Mouse (Mus musculus) forebrain, embryonic 16.5 days (tissue): ENCODE measurements at regions not wholly inside any gene's neighbourhood (a gene's known extent, or its start where the extent isn't known, plus 50 kb on each side); places are given as distances from the start of the nearest gene placed in this dataset.

Experiments
- ATAC-seq: fragments of 200-750 bp; cut with Nextera tagmentation; 2 replicates; pipeline ENCODE4 v1.8.0; 2017; ENCODE audit warnings: mild to moderate bottlenecking, moderate library complexity
- H3K27ac ChIP-seq: fragments of 300-500 bp; sonication (generic); 2 replicates; pipeline ENCODE4 v1.5.1; 2014; ENCODE audit warnings: low read length, control low read depth
- H3K27me3 ChIP-seq: fragments of 300-500 bp; sonication (generic); replicated peaks from 2 replicates; pipeline ENCODE4 v1.6.1; 2014; ENCODE audit warnings: low read length; ENCODE audit not compliant: control insufficient read depth, insufficient read depth
- H3K36me3 ChIP-seq: fragments of 300-500 bp; sonication (generic); 2 replicates; pipeline ENCODE4 v1.6.1; 2014; ENCODE audit not compliant: control insufficient read depth, insufficient read depth
- H3K4me1 ChIP-seq: fragments of 300-500 bp; sonication (generic); replicated peaks from 2 replicates; pipeline ENCODE4 v1.6.1; 2014; ENCODE audit warnings: low read length; ENCODE audit not compliant: control insufficient read depth, insufficient read depth
- H3K4me2 ChIP-seq: fragments of 300-500 bp; sonication (generic); 2 replicates; pipeline ENCODE4 v1.6.1; 2014; ENCODE audit warnings: mild to moderate bottlenecking, low read length, control low read depth
- H3K4me3 ChIP-seq: fragments of 300-500 bp; sonication (generic); replicated peaks from 2 replicates; pipeline ENCODE4 v1.5.1; 2014; ENCODE audit warnings: mild to moderate bottlenecking, low read length, control low read depth
- H3K9ac ChIP-seq: fragments of 300-500 bp; sonication (generic); replicated peaks from 2 replicates; pipeline ENCODE4 v1.6.1; 2014; ENCODE audit warnings: low read depth, low read length, control low read depth
- H3K9me3 ChIP-seq: fragments of 300-500 bp; sonication (generic); 2 replicates; pipeline ENCODE4 v1.6.1; 2016; ENCODE audit warnings: low read length; ENCODE audit not compliant: control insufficient read depth
- WGBS: fragments of 180-500 bp; shearing (Covaris S2); extraction: QIAGEN DNeasy Blood & Tissue Kit; methylation state at CpG from one replicate; pipeline ENCODE4 v1.1.7; 2014; 5-methylcytosine and 5-hydroxymethylcytosine counted together

DNA sequence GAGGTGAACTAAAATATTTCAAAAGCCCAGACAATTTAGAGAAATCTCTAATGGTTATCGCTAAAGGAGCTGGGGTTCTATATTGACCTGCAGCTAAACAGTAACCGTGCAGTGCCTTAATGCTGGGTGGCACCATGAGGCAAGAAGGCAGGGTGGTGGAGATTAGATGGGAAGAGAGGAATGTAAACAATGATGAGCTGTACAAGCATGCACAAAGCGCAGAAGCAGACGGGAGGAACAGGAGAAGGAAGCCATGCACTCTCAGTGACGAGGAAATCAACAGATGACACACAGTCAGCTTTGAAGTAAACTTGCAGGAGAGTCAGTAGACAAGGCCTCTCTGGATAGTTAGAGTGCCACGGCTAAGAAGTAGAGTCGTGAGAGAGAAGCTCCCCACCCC is 69.1 kb upstream of the Pgrmc2 start:
- Histone ChIP-seq H3K4me3 (no peak overlapping the region), H3K4me2 (no peak overlapping the region), H3K9me3 (no peaks in the 10 kb centered on the region), H3K9ac (no peak overlapping the region), H3K4me1 (no peaks in the 10 kb centered on the region), H3K27me3 (no peaks in the 10 kb centered on the region), H3K27ac (no peak overlapping the region), H3K36me3 (no peaks in the 10 kb centered on the region)
- ATAC-seq: no peak
- WGBS: 90% methylated on average over 7 of the region's 7 CpGs

DNA sequence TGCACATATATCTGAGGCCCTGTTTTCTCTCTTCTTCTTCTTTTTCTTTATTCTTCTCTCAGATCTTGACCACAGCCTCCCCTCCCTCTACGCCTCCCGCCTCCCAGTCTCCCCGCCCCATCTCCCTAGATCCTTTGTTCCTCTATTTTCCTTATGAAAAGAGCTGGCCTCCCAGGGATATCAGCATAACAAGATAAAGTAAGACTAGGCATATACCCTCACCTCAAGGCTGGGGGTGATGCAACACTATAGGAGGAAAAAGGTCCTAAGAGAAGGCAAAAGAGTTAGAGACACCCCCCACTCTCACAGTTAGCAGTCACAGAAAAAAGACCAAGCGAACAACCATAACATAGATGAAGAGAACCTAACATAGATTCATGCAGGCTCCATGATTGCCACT is 57.5 kb upstream of the Pgrmc2 start:
- H3K27me3 ChIP-seq: no peaks in the 10 kb centered on the region
- ATAC-seq: no peak
- no peak overlapping the region for H3K9ac ChIP-seq
- H3K36me3 ChIP-seq: no peaks in the 10 kb centered on the region
- H3K9me3 ChIP-seq: peaks cover 4% of the 10 kb centered on the region; the same call in 1 of the 2 replicates
- H3K4me3 ChIP-seq: no peak overlapping the region
- 91% methylated on average over 4 of the region's 4 CpGs for WGBS
- H3K4me1 ChIP-seq: no peaks in the 10 kb centered on the region
- no peak overlapping the region for H3K4me2 ChIP-seq
- H3K27ac ChIP-seq: no peak overlapping the region

DNA sequence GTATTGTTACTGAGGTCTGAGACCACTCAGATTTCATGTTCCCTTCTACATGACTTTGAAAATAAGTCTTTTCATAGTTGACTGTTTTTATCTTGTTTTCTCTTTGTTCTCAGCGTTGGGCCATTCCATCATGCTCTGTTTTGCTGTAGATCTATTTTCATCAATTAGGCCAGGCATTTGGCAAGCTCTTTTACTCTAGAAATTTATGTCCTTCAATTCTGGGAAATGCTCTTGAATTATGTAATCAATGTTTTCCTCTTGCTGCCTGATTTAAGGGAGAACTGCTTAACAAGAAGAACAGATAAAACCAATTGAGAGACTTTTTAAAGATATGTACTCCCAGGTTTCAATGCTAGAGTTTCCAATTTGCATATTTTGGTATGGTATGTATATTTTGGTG is 55.1 kb upstream of the Pgrmc2 start:
- ATAC-seq: no peak
- Histone ChIP-seq H3K9me3 (peaks cover 4% of the 10 kb centered on the region; the same call in 1 of the 2 replicates), H3K9ac (no peak overlapping the region), H3K27me3 (no peaks in the 10 kb centered on the region), H3K36me3 (no peaks in the 10 kb centered on the region), H3K4me3 (no peak overlapping the region), H3K4me1 (no peaks in the 10 kb centered on the region), H3K4me2 (no peak overlapping the region), H3K27ac (no peak overlapping the region)
- 85% methylated on average over 1 of the region's 1 CpGs for WGBS

DNA sequence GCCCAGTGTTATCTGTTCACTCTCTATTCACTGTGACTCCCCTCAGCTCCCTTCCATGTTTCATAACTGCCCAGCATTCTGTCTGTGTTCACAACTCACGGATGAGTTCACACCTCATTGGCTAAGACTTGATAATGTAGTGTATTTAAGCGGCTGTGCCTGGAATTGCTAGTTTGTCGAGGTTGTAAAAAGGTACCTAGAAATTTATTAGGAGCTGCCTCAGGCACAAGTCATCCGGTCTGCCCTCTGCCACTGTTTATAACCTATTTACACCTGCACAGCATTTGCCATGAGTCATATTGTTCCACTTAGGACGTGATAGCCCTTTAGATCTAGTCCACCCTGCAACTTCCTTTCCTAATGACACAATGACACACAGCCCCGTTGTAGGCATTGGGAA is 50.0 kb upstream of the Pgrmc2 start:
- Histone ChIP-seq H3K4me2 (no peak overlapping the region), H3K36me3 (no peaks in the 10 kb centered on the region), H3K9ac (no peak overlapping the region), H3K9me3 (no peaks in the 10 kb centered on the region), H3K27ac (no peak overlapping the region), H3K4me1 (no peaks in the 10 kb centered on the region), H3K27me3 (no peaks in the 10 kb centered on the region), H3K4me3 (no peak overlapping the region)
- WGBS: 83% methylated on average over 6 of the region's 6 CpGs
- no peak for ATAC-seq
